Mouse (Mus musculus) heart, adult 2 months (tissue): ENCODE measurements around the gene Zfp593. TPM values are rescaled to one million over a fixed set of nuclear protein-coding genes. Genes with fewer than 3 reads are reported as not detected.
"Not testable (repeated sequence)": the region's sequence is repeated elsewhere in the genome, so short reads cannot be mapped to it uniquely, and the experiment has no call there.

Experiments used
- DNase-seq, 2 experiments: peaks; one replicate each; pipeline ENCODE4 v3.0.0; 2021
- H3K27ac ChIP-seq: fragments of 200-600 bp; 2 replicates; pipeline ENCODE4 v1.8.1; 2022
- H3K27me3 ChIP-seq: fragments of 200-500 bp; 2 replicates; pipeline ENCODE4 v1.6.1; 2012; ENCODE audit warnings: mild to moderate bottlenecking, low read length, inconsistent platforms, mixed read lengths; ENCODE audit not compliant: control insufficient read depth, insufficient read depth
- H3K36me3 ChIP-seq: fragments of 200-500 bp; 2 replicates; pipeline ENCODE4 v1.6.1; 2012; ENCODE audit warnings: low read length, inconsistent platforms; ENCODE audit not compliant: control insufficient read depth, insufficient read depth
- H3K4me1 ChIP-seq: fragments of 200-500 bp; 2 replicates; pipeline ENCODE4 v1.6.1; 2011; ENCODE audit warnings: low read length; ENCODE audit not compliant: control insufficient read depth, insufficient read depth
- H3K4me3 ChIP-seq: fragments of 200-600 bp; 2 replicates; pipeline ENCODE4 v1.8.1; 2022
- H3K79me2 ChIP-seq: fragments of 200-500 bp; replicated peaks from 2 replicates; pipeline ENCODE4 v1.6.1; 2012; ENCODE audit warnings: mild to moderate bottlenecking, inconsistent platforms, low read length, moderate library complexity, mixed read lengths; ENCODE audit not compliant: control insufficient read depth, insufficient read depth
- H3K9ac ChIP-seq: fragments of 200-500 bp; 2 replicates; pipeline ENCODE4 v1.6.1; 2012; ENCODE audit warnings: low read depth, mild to moderate bottlenecking, control low read depth, inconsistent platforms, low read length, mixed read lengths
- CTCF ChIP-seq: fragments of 200-600 bp; IDR thresholded peaks from 2 replicates; pipeline ENCODE4 v1.8.1; 2022; ENCODE audit warnings: antibody characterized with exemption, mild to moderate bottlenecking, moderate library complexity
- EP300 ChIP-seq: fragments of 200-500 bp; IDR thresholded peaks from 2 replicates; pipeline ENCODE4 v1.6.1; 2011; ENCODE audit warnings: low read depth, low read length, control low read depth; ENCODE audit not compliant: insufficient read depth
- POLR2A ChIP-seq: fragments of 200-500 bp; IDR thresholded peaks from 2 replicates; pipeline ENCODE4 v1.6.1; 2011; ENCODE audit warnings: mild to moderate bottlenecking, low read depth, low read length, control low read depth; ENCODE audit not compliant: insufficient read depth
- WGBS: fragments of 180-500 bp; shearing (Covaris S2); methylation state at CpG from one replicate; pipeline ENCODE4 v1.1.7; 2018; 5-methylcytosine and 5-hydroxymethylcytosine counted together
- intact Hi-C: fragments of 180-260 bp; cut with DNase I; formaldehyde crosslinking; loops from one replicate; pipeline ENCODE4 v1.15.1; 2025
- polyA plus RNA-seq: library from polyadenylated mRNA; depleted of rRNA; stranded (reverse); fragments of >200 nt; gene quantifications from 2 replicates; pipeline ENCODE4 v1.2.3, GENCODE M21; 2012
- total RNA-seq, 2 experiments: library from RNA; stranded (reverse); gene quantifications; 2 replicates each; pipeline ENCODE4 v1.2.3; 2021

Zfp593 gene
- total and polyA plus RNA-seq, 3 experiments: 2.8 to 4.3 (median 3.3) TPM

DNA sequence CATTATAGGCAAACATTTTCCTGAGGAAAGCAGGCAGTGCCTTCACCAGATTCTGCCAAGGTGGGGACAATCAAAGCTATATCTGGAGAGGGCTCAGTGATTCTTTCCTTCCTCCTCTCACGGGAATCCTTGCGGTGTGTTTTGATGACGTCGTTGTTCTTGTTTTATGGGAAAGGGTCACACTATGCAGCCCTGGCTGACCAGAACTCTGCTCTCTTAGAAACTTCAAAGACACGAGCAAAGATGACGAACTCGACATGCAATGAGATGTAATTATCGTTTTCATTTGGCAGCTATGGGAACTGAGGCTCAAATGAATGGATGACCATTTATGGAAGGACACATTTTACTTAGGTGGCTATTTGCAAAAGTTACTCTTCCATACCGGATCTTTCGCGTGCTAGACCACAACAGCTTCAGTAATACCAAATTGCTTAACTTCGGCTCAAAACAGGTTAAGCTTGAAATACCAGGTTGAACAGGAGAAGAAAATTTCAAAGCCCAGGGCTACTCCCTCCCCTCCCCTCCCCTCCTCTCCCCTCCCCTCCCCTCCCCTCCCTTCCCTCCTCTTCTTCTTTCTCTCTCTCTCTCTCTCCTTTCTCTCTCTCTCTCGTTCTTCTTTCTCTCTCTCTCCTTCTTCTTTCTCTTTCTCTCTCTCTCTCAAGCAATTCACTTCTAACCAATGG, 27.5 kb upstream of the Zfp593 start:
- WGBS: 21% methylated on average over 12 of the region's 13 CpGs

DNA sequence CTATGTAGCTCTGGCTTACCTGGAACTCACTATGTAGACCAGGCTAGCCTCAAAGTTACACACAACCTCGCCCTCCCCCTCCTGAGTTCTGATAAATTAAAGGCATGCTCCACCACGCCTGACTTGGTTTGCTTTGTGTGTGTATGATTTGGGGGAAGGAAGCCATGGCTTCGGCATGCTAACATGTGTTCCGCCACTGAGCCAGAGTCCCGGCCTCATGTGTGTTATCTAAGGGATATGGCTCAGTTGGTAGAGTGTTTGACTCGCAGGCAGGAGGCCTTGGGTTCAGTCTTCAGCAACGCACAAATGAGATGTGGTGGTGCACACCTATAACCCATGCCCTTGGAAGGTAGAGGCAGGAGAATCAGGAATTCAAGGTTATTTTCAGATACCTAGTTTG, 26.6 kb upstream of the Zfp593 start:
- no peaks in the 10 kb centered on the region for H3K27me3 ChIP-seq
- H3K4me3 ChIP-seq: no peak overlapping the region
- TF ChIP-seq POLR2A: no peak
- no peak for TF ChIP-seq EP300
- TF ChIP-seq CTCF: no peak
- 85% methylated on average over 7 of the region's 7 CpGs for WGBS
- no peak overlapping the region for H3K9ac ChIP-seq
- H3K4me1 ChIP-seq: no peaks in the 10 kb centered on the region; the same call in 1 of the 2 replicates
- no peaks in the 10 kb centered on the region for H3K79me2 ChIP-seq
- no peaks in the 10 kb centered on the region for H3K36me3 ChIP-seq
- no peak for DNase-seq
- intact Hi-C loops: no loop called here
- no peak overlapping the region for H3K27ac ChIP-seq

More for the DNA sequence above, 27.5 kb upstream of the Zfp593 start:
- DNase-seq: no peak
- no peaks in the 10 kb centered on the region; the same call in 1 of the 2 replicates for H3K4me1 ChIP-seq
- TF ChIP-seq CTCF (no peak), EP300 (no peak)
- intact Hi-C loops: no loop called here
- H3K9ac ChIP-seq: no peak overlapping the region
- H3K27ac ChIP-seq: no peak overlapping the region
- H3K27me3 ChIP-seq: no peaks in the 10 kb centered on the region
- H3K4me3 ChIP-seq: 0 out of 2 replicates have a peak overlapping the region, but pooled peaks have one; percentile 11
- H3K36me3 ChIP-seq: no peaks in the 10 kb centered on the region
- H3K79me2 ChIP-seq: no peaks in the 10 kb centered on the region

DNA sequence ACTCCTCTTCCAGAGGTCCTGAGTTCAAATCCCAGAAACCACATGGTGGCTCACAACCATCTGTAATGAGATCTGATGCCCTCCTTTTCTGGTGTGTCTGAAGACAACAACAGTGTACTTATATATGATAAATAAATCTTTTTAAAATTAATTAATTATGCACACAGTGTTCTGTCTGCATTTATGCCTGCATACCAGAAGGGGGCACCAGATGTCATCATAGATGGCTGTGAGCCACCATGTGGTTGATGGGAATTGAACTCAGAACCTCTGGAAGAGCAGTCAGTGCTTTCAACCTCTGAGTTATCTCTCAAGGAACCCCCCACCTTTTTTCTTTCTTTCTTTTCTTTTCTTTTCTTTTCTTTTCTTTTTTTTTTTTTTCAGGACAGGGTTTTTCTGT, 24.2 kb upstream of the Zfp593 start:
- H3K27me3 ChIP-seq, H3K9ac ChIP-seq, H3K79me2 ChIP-seq, H3K4me1 ChIP-seq, H3K36me3 ChIP-seq, H3K27ac ChIP-seq, H3K4me3 ChIP-seq, DNase-seq: not testable (repeated sequence)
- TF ChIP-seq CTCF: peak; percentile 71
- intact Hi-C loops: loop anchor here (2.0 kb wide), 1 partner anchor 17 kb away; the partner anchor contains the start of gene Pdik1l

DNA sequence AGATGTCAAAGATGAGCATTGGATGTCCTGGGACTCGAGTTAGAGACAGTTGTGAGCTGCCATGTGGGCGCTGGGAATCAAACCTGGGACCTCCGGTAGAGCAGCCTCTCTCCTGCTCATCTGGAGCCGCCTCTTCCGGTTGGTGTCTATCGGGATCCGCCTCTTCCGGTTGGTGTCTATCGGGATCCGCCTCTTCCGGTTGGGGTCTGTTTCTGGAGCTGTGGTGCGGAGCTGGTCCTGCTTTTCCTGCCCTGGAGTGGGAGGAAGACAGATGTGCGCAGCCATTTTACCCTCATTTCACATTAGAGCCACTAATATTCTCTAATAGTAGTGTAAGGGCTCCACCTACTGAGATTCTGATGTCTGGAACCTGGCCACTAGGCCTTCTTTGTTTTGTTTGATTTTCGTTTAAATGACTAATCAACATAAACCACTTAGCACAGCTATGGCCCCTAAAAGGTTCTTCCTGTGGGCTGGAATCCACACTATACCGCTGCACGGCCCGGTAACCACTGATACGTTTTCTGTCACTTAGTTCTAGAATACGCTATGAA, 22.8 kb upstream of the Zfp593 start:
- Histone ChIP-seq H3K9ac (no peak overlapping the region), H3K36me3 (no peaks in the 10 kb centered on the region), H3K79me2 (no peaks in the 10 kb centered on the region), H3K27me3 (no peaks in the 10 kb centered on the region), H3K27ac (no peak overlapping the region), H3K4me3 (no peak overlapping the region), H3K4me1 (peaks cover 4% of the 10 kb centered on the region; the same call in 1 of the 2 replicates)
- WGBS: 62% methylated on average over 19 of the region's 19 CpGs
- intact Hi-C loops: loop anchor here (1.0 to 2.0 kb wide), 2 partner anchors 19 kb away; partner anchors contain the start of gene Pdik1l
- peak; percentile 71 for TF ChIP-seq CTCF
- TF ChIP-seq EP300: no peak
- no peak for DNase-seq

DNA sequence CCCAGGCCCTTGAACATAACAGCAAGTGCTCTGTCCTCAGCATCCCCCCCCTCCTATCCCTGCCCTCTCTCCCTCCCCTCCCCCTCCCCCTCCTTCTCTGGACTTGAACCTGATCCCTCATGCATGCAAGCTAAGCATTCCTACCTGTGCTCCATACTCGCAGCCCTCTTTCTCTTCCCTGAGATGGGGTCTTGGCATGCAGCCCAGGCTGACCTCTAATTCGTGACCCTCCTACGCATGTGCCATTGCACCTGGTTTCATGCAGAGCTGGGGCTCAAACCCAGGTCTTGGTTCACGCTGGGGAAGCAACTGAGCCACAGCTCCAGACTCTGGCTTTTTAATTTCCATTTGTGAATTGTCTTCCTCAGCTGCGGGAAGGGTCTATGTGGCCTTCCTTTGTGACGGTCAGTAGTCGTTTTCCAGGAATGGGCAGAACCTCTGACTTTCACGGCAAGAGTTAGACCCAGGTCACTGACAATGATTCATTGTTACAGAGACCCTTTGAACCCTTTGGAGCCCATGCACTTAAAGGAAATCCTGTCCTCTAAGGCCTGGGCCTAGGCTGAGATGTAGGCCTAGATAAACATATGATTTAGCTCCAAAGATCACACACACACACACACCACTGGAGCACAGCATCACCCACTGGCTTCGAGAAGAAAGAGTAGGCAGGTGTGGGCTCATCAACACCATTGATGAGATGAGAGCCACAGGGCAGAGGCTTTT, 20.6 kb upstream of the Zfp593 start:
- intact Hi-C loops: no loop called here
- WGBS: 54% methylated on average over 9 of the region's 9 CpGs
- Histone ChIP-seq H3K79me2 (no peaks in the 10 kb centered on the region), H3K36me3 (no peaks in the 10 kb centered on the region), H3K4me1 (peaks cover 4% of the 10 kb centered on the region; the same call in 1 of the 2 replicates), H3K9ac (no peak overlapping the region), H3K27me3 (no peaks in the 10 kb centered on the region), H3K27ac (peak overlapping the region; percentile 47; the same call in 1 of the 2 replicates), H3K4me3 (no peak overlapping the region)
- TF ChIP-seq CTCF (peak; percentile 21; the same call in 1 of the 2 replicates), EP300 (no peak), POLR2A (no peak)
- DNase-seq: no peak

DNA sequence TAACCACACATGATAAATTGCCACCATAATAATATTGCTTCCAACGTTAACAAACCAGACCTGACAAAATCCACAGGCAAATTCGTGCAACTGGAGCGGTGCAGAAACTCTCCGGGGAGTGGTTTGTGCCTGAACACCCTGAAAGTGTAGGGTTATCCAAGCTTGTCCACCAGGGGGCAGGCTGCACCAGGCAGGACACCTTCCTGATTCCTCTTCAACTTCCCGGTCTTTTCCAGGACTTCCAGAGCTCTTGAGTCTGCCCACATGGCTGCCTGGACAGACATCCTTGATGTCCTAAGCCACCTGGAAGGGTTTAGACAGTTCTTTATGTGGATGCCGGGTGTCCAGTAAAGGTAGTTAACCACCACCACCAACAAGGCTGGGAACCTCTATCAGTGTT, 17.8 kb upstream of the Zfp593 start:
- Histone ChIP-seq H3K27me3 (no peaks in the 10 kb centered on the region), H3K4me1 (peaks cover 4% of the 10 kb centered on the region; the same call in 1 of the 2 replicates), H3K36me3 (no peaks in the 10 kb centered on the region), H3K9ac (no peak overlapping the region), H3K4me3 (no peak overlapping the region), H3K79me2 (no peaks in the 10 kb centered on the region), H3K27ac (no peak overlapping the region)
- intact Hi-C loops: loop anchor here (5.0 kb wide), 2 partner anchors 94 to 124 kb away; no protein-coding TSS in a partner anchor
- 30% methylated on average over 6 of the region's 6 CpGs for WGBS
- peak; percentile 86 for TF ChIP-seq CTCF
- 0 out of 2 replicates have a peak, but pooled peaks have one; percentile 42 for TF ChIP-seq EP300
- TF ChIP-seq POLR2A: no peak
- peak in 1 of 2 experiments; percentile 69 for DNase-seq
